Mouse (Mus musculus): ENCODE data around the gene Antxr1.

GRCm38 (mm10) chr6:87384761-87385160 lies 49.1 kb upstream of the Antxr1 start:
- no peak for TF ChIP-seq CTCF (IDR thresholded peaks at IDR 0.05; ENCODE audit: low read depth)
- no peak for TF ChIP-seq EP300 (IDR thresholded peaks at IDR 0.05; ENCODE audit: low read depth)

Data from liver, embryonic 14.5 days (tissue).